Mouse (Mus musculus): ENCODE measurements around the gene 4930579F01Rik. TPM values are rescaled to one million over a fixed set of nuclear protein-coding genes. Genes with fewer than 3 reads are reported as not detected.

4930579F01Rik gene
- polyA plus RNA-seq, 1 experiment from 2014 or later: not detected

DNA sequence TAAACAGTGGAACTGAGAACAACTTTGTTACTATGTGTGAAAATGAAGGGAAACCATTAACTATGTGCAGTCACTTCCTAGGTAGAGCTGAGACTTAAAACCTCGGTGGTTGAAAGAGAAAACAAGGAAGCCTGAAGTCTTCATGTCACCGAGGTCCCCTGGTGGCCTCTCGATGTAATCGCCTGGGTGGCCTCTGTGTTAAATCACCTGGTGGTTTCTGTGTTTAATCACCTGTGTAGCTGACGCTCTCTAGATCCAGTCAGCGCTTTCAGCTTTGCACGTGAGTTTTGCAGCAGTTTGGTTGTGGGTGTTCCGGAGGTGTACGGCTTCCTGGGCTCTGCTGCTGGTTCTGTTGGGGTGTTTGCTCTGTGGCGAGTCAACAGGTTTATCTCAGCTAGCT lies 20.3 kb downstream of the 4930579F01Rik start:
- ATAC-seq (no peak), DNase-seq (ENCODE audit: low spot score) (no peak)
- TF ChIP-seq CTCF (IDR thresholded peaks at IDR 0.05) (no peak), EP300 (IDR thresholded peaks at IDR 0.05) (no peak)
- H3K27ac ChIP-seq (ENCODE audit: low read length): no peak overlapping the region
- H3K9ac ChIP-seq (replicated peaks; ENCODE audit: low read depth): no peak overlapping the region
- WGBS: 77% methylated on average over 10 of the region's 10 CpGs
- no peaks in the 10 kb centered on the region for H3K9me3 ChIP-seq (ENCODE audit: low read length)
- H3K4me2 ChIP-seq (replicated peaks; ENCODE audit: low read depth, low read length): no peak overlapping the region
- no peak overlapping the region for H3K4me3 ChIP-seq (ENCODE audit: low read depth, low read length)
- H3K4me1 ChIP-seq (ENCODE audit: insufficient read depth, low read depth, low read length): no peaks in the 10 kb centered on the region
- H3K27me3 ChIP-seq (replicated peaks; ENCODE audit: insufficient read depth, low read length): no peaks in the 10 kb centered on the region
- no peaks in the 10 kb centered on the region for H3K36me3 ChIP-seq (ENCODE audit: insufficient read depth, low read length)

DNA sequence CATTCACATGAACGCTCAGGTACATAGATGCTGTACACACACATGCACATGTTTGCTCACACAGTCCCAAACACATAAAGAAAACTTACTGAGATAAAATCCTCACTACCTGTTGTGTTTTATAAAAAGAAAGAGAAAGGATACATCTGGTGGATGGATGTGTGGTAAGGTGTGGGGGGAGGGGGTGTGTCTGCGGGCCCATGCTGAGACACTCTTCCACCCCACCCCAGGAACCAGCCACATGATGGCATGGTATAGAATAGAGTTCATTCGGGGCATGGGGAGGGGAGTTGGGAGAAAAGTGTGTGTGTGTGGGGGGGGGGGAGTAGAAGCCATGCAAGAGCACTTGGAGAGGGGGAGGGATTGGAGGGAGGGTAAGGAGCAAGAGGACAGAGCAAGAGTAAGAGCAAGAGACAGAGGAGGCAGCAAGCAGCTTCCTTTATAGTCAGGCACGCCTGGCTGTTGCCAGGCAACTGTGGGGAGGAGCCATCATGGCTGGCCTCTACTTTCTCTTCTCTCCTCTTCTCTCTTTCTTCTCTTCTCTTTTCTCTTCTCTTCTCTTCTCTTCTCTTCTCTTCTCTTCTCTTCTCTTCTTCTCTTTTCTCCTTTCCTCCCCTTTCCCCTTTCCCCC lies 31.0 kb downstream of the 4930579F01Rik start:
- DNase-seq (ENCODE audit: low spot score) (no peak), ATAC-seq (no peak)
- 54% methylated on average over 4 of the region's 4 CpGs for WGBS
- Histone ChIP-seq H3K4me1 (ENCODE audit: insufficient read depth, low read depth, low read length) (no peaks in the 10 kb centered on the region), H3K36me3 (ENCODE audit: insufficient read depth, low read length) (no peaks in the 10 kb centered on the region), H3K9me3 (ENCODE audit: low read length) (no peaks in the 10 kb centered on the region), H3K9ac (replicated peaks; ENCODE audit: low read depth) (no peak overlapping the region), H3K4me2 (replicated peaks; ENCODE audit: low read depth, low read length) (no peak overlapping the region), H3K27ac (ENCODE audit: low read length) (no peak overlapping the region), H3K27me3 (replicated peaks; ENCODE audit: insufficient read depth, low read length) (no peaks in the 10 kb centered on the region), H3K4me3 (ENCODE audit: low read depth, low read length) (no peak overlapping the region)
- no peak for TF ChIP-seq CTCF (IDR thresholded peaks at IDR 0.05)
- TF ChIP-seq EP300 (IDR thresholded peaks at IDR 0.05): no peak

DNA sequence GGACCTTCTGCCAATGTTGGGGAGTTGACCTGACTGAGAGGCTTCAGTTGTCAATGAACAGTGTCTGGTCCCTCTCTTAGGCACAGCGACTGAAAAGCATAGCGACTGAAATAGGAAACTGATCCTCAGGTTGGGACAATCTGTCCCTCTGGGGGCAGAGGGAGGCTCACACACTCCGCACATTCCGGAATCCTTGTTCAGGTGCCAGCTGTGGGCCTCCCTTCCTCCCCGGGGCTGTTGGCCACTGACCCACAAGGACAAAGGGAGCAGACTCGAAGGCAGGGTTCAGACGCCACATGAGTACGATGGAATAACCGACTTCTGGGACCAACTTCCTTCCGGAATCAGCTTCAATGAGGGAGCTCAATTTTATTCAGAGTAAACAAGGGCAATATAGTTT lies 32.0 kb downstream of the 4930579F01Rik start:
- no peak for TF ChIP-seq CTCF (IDR thresholded peaks at IDR 0.05)
- no peak for TF ChIP-seq EP300 (IDR thresholded peaks at IDR 0.05)
- Histone ChIP-seq H3K9me3 (ENCODE audit: low read length) (no peaks in the 10 kb centered on the region), H3K9ac (replicated peaks; ENCODE audit: low read depth) (no peak overlapping the region), H3K4me2 (replicated peaks; ENCODE audit: low read depth, low read length) (no peak overlapping the region), H3K4me1 (ENCODE audit: insufficient read depth, low read depth, low read length) (no peaks in the 10 kb centered on the region), H3K27me3 (replicated peaks; ENCODE audit: insufficient read depth, low read length) (no peaks in the 10 kb centered on the region), H3K27ac (ENCODE audit: low read length) (no peak overlapping the region), H3K4me3 (ENCODE audit: low read depth, low read length) (no peak overlapping the region), H3K36me3 (ENCODE audit: insufficient read depth, low read length) (no peaks in the 10 kb centered on the region)
- WGBS: 82% methylated on average over 10 of the region's 10 CpGs
- no peak for DNase-seq (ENCODE audit: low spot score)
- ATAC-seq: no peak

DNA sequence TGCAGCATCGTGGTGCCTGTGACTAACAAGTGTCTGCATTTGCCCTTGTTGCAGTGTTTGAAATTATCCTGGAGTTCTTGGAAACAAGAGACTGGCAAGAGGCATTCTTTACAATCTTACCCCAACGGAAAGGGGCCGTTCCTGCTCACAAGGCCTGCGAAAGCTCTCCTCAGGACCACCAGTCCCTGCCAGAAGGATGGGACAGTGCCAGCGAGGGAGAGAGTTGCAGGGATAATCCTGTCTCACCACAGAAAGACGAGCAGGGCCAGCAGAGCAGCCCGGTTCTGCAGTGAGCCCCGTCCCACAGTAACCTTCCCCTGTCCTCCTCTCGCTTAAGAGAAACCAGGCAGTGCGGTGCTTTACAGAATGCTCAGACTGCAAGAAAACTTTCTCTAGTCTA lies 37.0 kb downstream of the 4930579F01Rik start:
- Histone ChIP-seq H3K27me3 (replicated peaks; ENCODE audit: insufficient read depth, low read length) (no peaks in the 10 kb centered on the region), H3K4me3 (ENCODE audit: low read depth, low read length) (no peak overlapping the region), H3K4me1 (ENCODE audit: insufficient read depth, low read depth, low read length) (no peaks in the 10 kb centered on the region), H3K27ac (ENCODE audit: low read length) (no peak overlapping the region), H3K9ac (replicated peaks; ENCODE audit: low read depth) (no peak overlapping the region), H3K9me3 (ENCODE audit: low read length) (no peaks in the 10 kb centered on the region), H3K36me3 (ENCODE audit: insufficient read depth, low read length) (0 out of 2 replicates have a peak, but pooled peaks cover 3% of the 10 kb centered on the region), H3K4me2 (replicated peaks; ENCODE audit: low read depth, low read length) (no peak overlapping the region)
- DNase-seq (ENCODE audit: low spot score) (no peak), ATAC-seq (no peak)
- TF ChIP-seq CTCF (IDR thresholded peaks at IDR 0.05): no peak
- no peak for TF ChIP-seq EP300 (IDR thresholded peaks at IDR 0.05)
- WGBS: 79% methylated on average over 10 of the region's 10 CpGs

DNA sequence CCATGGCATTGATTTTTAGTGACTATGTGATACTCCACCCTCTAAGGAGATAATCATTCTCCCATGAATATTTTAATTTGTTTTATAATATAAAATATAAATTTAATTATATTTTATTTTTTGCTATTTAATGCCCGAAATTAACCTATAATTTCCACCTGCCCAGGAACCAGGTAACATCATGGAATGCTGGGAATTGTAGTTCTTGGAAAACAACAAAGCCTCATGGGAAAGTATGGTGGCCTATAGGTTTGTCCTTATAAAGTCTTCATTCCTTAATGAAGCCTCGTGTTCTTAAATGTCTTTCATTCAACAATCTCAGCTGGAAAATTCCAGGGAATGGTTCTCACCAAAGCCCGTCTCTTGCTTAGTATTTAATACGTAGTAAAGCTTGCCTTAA lies 38.6 kb downstream of the 4930579F01Rik start:
- WGBS: 88% methylated on average over 4 of the region's 4 CpGs

DNA sequence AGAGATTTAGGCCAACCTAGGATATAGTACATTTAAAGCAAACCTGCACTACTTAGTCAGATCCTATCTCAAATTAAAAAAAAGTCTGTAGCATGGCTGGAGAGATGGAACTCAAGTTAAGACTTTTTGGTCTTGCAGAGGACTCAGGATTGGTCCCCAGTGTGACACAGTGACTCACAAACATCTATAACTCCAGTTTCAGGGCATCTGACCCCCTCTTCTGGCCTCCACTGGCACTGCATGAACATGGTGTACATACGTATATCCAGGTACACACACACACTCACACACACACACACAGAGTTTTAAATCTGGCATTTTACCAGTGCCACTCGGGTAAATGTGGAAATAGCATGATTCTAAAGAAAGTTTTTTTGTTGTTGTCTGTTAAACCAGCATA lies 44.8 kb downstream of the 4930579F01Rik start:
- Histone ChIP-seq H3K27ac (ENCODE audit: low read length) (no peak overlapping the region), H3K9ac (replicated peaks; ENCODE audit: low read depth) (no peak overlapping the region), H3K4me1 (ENCODE audit: insufficient read depth, low read depth, low read length) (no peaks in the 10 kb centered on the region), H3K4me3 (ENCODE audit: low read depth, low read length) (no peak overlapping the region), H3K9me3 (ENCODE audit: low read length) (no peaks in the 10 kb centered on the region), H3K4me2 (replicated peaks; ENCODE audit: low read depth, low read length) (no peak overlapping the region), H3K27me3 (replicated peaks; ENCODE audit: insufficient read depth, low read length) (no peaks in the 10 kb centered on the region), H3K36me3 (ENCODE audit: insufficient read depth, low read length) (0 out of 2 replicates have a peak, but pooled peaks cover 3% of the 10 kb centered on the region)
- DNase-seq (ENCODE audit: low spot score) (no peak), ATAC-seq (no peak)
- 92% methylated on average over 2 of the region's 2 CpGs for WGBS
- no peak for TF ChIP-seq CTCF (IDR thresholded peaks at IDR 0.05)
- no peak for TF ChIP-seq EP300 (IDR thresholded peaks at IDR 0.05)

More for the DNA sequence above, 38.6 kb downstream of the 4930579F01Rik start:
- ATAC-seq: no peak
- no peaks in the 10 kb centered on the region for H3K27me3 ChIP-seq (replicated peaks; ENCODE audit: insufficient read depth, low read length)
- H3K36me3 ChIP-seq (ENCODE audit: insufficient read depth, low read length): 0 out of 2 replicates have a peak, but pooled peaks cover 3% of the 10 kb centered on the region
- H3K4me1 ChIP-seq (ENCODE audit: insufficient read depth, low read depth, low read length): no peaks in the 10 kb centered on the region
- no peak overlapping the region for H3K4me2 ChIP-seq (replicated peaks; ENCODE audit: low read depth, low read length)
- no peak for DNase-seq (ENCODE audit: low spot score)
- H3K9me3 ChIP-seq (ENCODE audit: low read length): no peaks in the 10 kb centered on the region
- H3K4me3 ChIP-seq (ENCODE audit: low read depth, low read length): no peak overlapping the region
- no peak overlapping the region for H3K27ac ChIP-seq (ENCODE audit: low read length)
- TF ChIP-seq EP300 (IDR thresholded peaks at IDR 0.05): no peak
- TF ChIP-seq CTCF (IDR thresholded peaks at IDR 0.05): no peak
- H3K9ac ChIP-seq (replicated peaks; ENCODE audit: low read depth): no peak overlapping the region

All from lung, postnatal 0 days (tissue).